In genomic region chr5:33675964-33676363, GRCm38 (mm10) we compare ENCODE assay signal across 8 mouse cellular contexts. TPM values are rescaled to one million over a fixed set of nuclear protein-coding genes. Genes with fewer than 3 reads are reported as not detected.
DNase-seq lines count a peak whose midpoint lies in the region; ATAC-seq and TF ChIP-seq lines count a peak whose summit lies in the region.

No protein-coding gene starts in this region.

- no peak overlapping the region for H3K27ac ChIP-seq in liver, embryonic 12.5 days
- no peak overlapping the region for H3K27ac ChIP-seq in hindbrain, postnatal 0 days

- H3K4me1 ChIP-seq in liver, embryonic 12.5 days, result peaks cover 14% of the 10 kb centered on the region
- H3K4me1 ChIP-seq in hindbrain, postnatal 0 days (ENCODE audit: insufficient read depth, low read length), result no peaks in the 10 kb centered on the region

- H3K4me3 ChIP-seq in liver, embryonic 12.5 days, result no peak overlapping the region
- H3K4me3 ChIP-seq in hindbrain, postnatal 0 days (ENCODE audit: low read length), result no peak overlapping the region

- no peak overlapping the region for H3K4me2 ChIP-seq in liver, embryonic 12.5 days
- H3K4me2 ChIP-seq in hindbrain, postnatal 0 days (ENCODE audit: low read depth, low read length), result no peak overlapping the region

- no peak overlapping the region for H3K9ac ChIP-seq in liver, embryonic 12.5 days
- H3K9ac ChIP-seq in hindbrain, postnatal 0 days (replicated peaks; ENCODE audit: low read length), result no peak overlapping the region

- DNase-seq in adrenal gland, adult 18-20 months (ENCODE audit: low spot score in 2 of 2), result peak; percentile 30 to 53
- no peak for DNase-seq in adrenal gland, adult 8-10 months
- DNase-seq in liver, result peak; percentile 66
- DNase-seq in cerebellum, postnatal 14 days, result peak; percentile 70 to 80
- peak; percentile 71 for DNase-seq in hindbrain, postnatal 0 days (ENCODE audit: low spot score)
- peak; percentile 70 to 76 for DNase-seq in lung, adult 18-20 months
- DNase-seq in splenic B cell, adult 2 months (ENCODE audit: low read depth, low spot score), result peak; percentile 46

- H3K27me3 ChIP-seq in liver, embryonic 12.5 days (replicated peaks), result no peaks in the 10 kb centered on the region
- H3K27me3 ChIP-seq in hindbrain, postnatal 0 days (ENCODE audit: insufficient read depth, low read length), result no peaks in the 10 kb centered on the region
- H3K27me3 ChIP-seq in splenic B cell, adult 2 months (ENCODE audit: control insufficient read depth, insufficient read depth, low read length, poor library complexity, severe bottlenecking), result no peaks in the 10 kb centered on the region

- ATAC-seq in liver, embryonic 12.5 days, result no peak
- no peak for ATAC-seq in hindbrain, postnatal 0 days

- WGBS in liver, embryonic 12.5 days (ENCODE audit: insufficient replicate concordance), result 4% methylated on average over 1 of the region's 1 CpGs
- WGBS in hindbrain, postnatal 0 days, result 0% methylated on average over 1 of the region's 1 CpGs

- peaks cover 34% of the 10 kb centered on the region for H3K36me3 ChIP-seq in liver, embryonic 12.5 days
- H3K36me3 ChIP-seq in hindbrain, postnatal 0 days (ENCODE audit: insufficient read depth, low read length), result no peaks in the 10 kb centered on the region
- H3K36me3 ChIP-seq in splenic B cell, adult 2 months (ENCODE audit: control insufficient read depth, insufficient read depth, low read length, poor library complexity, severe bottlenecking), result no peaks in the 10 kb centered on the region

- peak; percentile 80 for TF ChIP-seq CTCF in hindbrain, postnatal 0 days (IDR thresholded peaks at IDR 0.05; ENCODE audit: low read depth)

- H3K9me3 ChIP-seq in liver, embryonic 12.5 days (replicated peaks), result no peaks in the 10 kb centered on the region
- H3K9me3 ChIP-seq in hindbrain, postnatal 0 days (ENCODE audit: low read length), result no peaks in the 10 kb centered on the region

RNA-seq across cellular contexts. Expression of gene Tmem129, which starts 17.7 kb away (rescaled TPM):
- total RNA-seq in adrenal gland, adult 18-20 months (2021), result 10 to 100 TPM; 25.7 to 28.9 TPM
- 10 to 100 TPM; 28.6 to 37.7 (median 33.2) TPM for total RNA-seq in adrenal gland, adult 8-10 months (2022)
- polyA plus RNA-seq in liver, embryonic 12.5 days (2016; fragmentation: Nextera tagmentation; extraction: Ambion mirVana), result 26.4 and 27.3 TPM in 2 replicates
- total RNA-seq in hindbrain, postnatal 0 days (2014; rRNA removed), result 36.9 and 39.3 TPM in 2 replicates
- polyA plus RNA-seq in hindbrain, postnatal 0 days (2015; fragmentation: Nextera tagmentation; extraction: Ambion mirVana), result 22.0 and 23.6 TPM in 2 replicates

RNA-seq across cellular contexts. Expression of gene Tacc3, which starts 18.0 kb away (rescaled TPM):
- 1 to 10 TPM; 2.9 to 3.1 TPM for total RNA-seq in adrenal gland, adult 18-20 months (2021)
- total RNA-seq in adrenal gland, adult 8-10 months (2022), result 1 to 10 TPM; 3.5 to 9.6 (median 6.7) TPM
- polyA plus RNA-seq in liver, embryonic 12.5 days (2016; fragmentation: Nextera tagmentation; extraction: Ambion mirVana), result 199 and 203 TPM in 2 replicates
- total RNA-seq in hindbrain, postnatal 0 days (2014; rRNA removed), result 19.2 and 30.0 TPM in 2 replicates
- 39.0 and 49.1 TPM in 2 replicates for polyA plus RNA-seq in hindbrain, postnatal 0 days (2015; fragmentation: Nextera tagmentation; extraction: Ambion mirVana)

RNA-seq across cellular contexts. Expression of gene Slbp, which starts 23.6 kb away (rescaled TPM):
- total RNA-seq in adrenal gland, adult 18-20 months (2021), result 10 to 100 TPM; 37.9 to 50.8 TPM
- 10 to 100 TPM; 34.0 to 42.1 (median 38.5) TPM for total RNA-seq in adrenal gland, adult 8-10 months (2022)
- 326 and 340 TPM in 2 replicates for polyA plus RNA-seq in liver, embryonic 12.5 days (2016; fragmentation: Nextera tagmentation; extraction: Ambion mirVana)
- 66.0 and 67.4 TPM in 2 replicates for total RNA-seq in hindbrain, postnatal 0 days (2014; rRNA removed)
- polyA plus RNA-seq in hindbrain, postnatal 0 days (2015; fragmentation: Nextera tagmentation; extraction: Ambion mirVana), result 128 and 132 TPM in 2 replicates

RNA-seq across cellular contexts. Expression of gene Fgfr3, which starts 45.5 kb away (rescaled TPM):
- total RNA-seq in adrenal gland, adult 18-20 months (2021), result 1 to 10 TPM; 3.1 to 6.1 TPM
- total RNA-seq in adrenal gland, adult 8-10 months (2022), result 1 to 10 TPM; 2.4 to 4.1 (median 3.1) TPM
- polyA plus RNA-seq in liver, embryonic 12.5 days (2016; fragmentation: Nextera tagmentation; extraction: Ambion mirVana), result 4.5 and 4.8 TPM in 2 replicates
- 147 and 148 TPM in 2 replicates for total RNA-seq in hindbrain, postnatal 0 days (2014; rRNA removed)
- 43.5 and 52.1 TPM in 2 replicates for polyA plus RNA-seq in hindbrain, postnatal 0 days (2015; fragmentation: Nextera tagmentation; extraction: Ambion mirVana)

RNA-seq across cellular contexts. Expression of gene Gm9903, which starts 46.2 kb away (rescaled TPM):
- under 1 TPM; 0.17 to 0.22 TPM for total RNA-seq in adrenal gland, adult 18-20 months (2021)
- total RNA-seq in adrenal gland, adult 8-10 months (2022), result 1 to 10 TPM in 1 of 4 experiments, under 1 TPM in 3; 0.14 to 1.0 (median 0.62) TPM
- polyA plus RNA-seq in liver, embryonic 12.5 days (2016; fragmentation: Nextera tagmentation; extraction: Ambion mirVana), result 0.11 and 0.19 TPM in 2 replicates
- 0.89 and 2.1 TPM in 2 replicates for total RNA-seq in hindbrain, postnatal 0 days (2014; rRNA removed)
- 0.21 and 0.66 TPM in 2 replicates for polyA plus RNA-seq in hindbrain, postnatal 0 days (2015; fragmentation: Nextera tagmentation; extraction: Ambion mirVana)
